Mouse (Mus musculus) G1E (cell line): Measurements from ENCODE around the gene Pgf. TPM values are rescaled to one million over a fixed set of nuclear protein-coding genes. Genes with fewer than 3 reads are reported as not detected.

Source experiments
- ATAC-seq: 2 replicates; pipeline ENCODE4 v1.8.0; 2016; ENCODE audit warnings: mild to moderate bottlenecking; ENCODE audit not compliant: insufficient number of reproducible peaks, poor library complexity, low FRiP score, severe bottlenecking; ENCODE audit errors: extremely low read depth
- DNase-seq: peaks from one replicate; pipeline ENCODE4 v3.0.0; 2012; ENCODE audit warnings: low spot score
- H3K27me3 ChIP-seq: 2 replicates; pipeline ENCODE4 v1.6.1; 2012; ENCODE audit warnings: mild to moderate bottlenecking, low read length, inconsistent platforms; ENCODE audit not compliant: insufficient read depth
- H3K36me3 ChIP-seq: replicated peaks from 2 replicates; pipeline ENCODE3; 2012; ENCODE audit warnings: mild to moderate bottlenecking, inconsistent platforms
- H3K4me1 ChIP-seq: 2 replicates; pipeline ENCODE4 v1.6.1; 2012; ENCODE audit warnings: low read depth, low read length, inconsistent platforms, mixed read lengths; ENCODE audit not compliant: insufficient read depth
- H3K4me3 ChIP-seq: 2 replicates; pipeline ENCODE4 v1.5.1; 2012; ENCODE audit warnings: low read depth, mild to moderate bottlenecking, inconsistent platforms, low read length, moderate library complexity, mixed read lengths
- H3K9me3 ChIP-seq: replicated peaks from 2 replicates; pipeline ENCODE4 v1.6.1; 2012; ENCODE audit warnings: inconsistent platforms
- CTCF ChIP-seq: IDR thresholded peaks from 2 replicates; pipeline ENCODE4 v1.5.1; 2012; ENCODE audit warnings: low read depth, low read length, inconsistent platforms, mixed read lengths
- GATA1 ChIP-seq: IDR thresholded peaks from 2 replicates; pipeline ENCODE4 v1.6.1; 2012; ENCODE audit warnings: borderline replicate concordance, low read length, inconsistent platforms, mixed read lengths
- GATA2 ChIP-seq: IDR thresholded peaks from 2 replicates; pipeline ENCODE4 v1.6.1; 2012; ENCODE audit warnings: low read depth, low read length, inconsistent platforms, borderline replicate concordance
- POLR2AphosphoS5 ChIP-seq: IDR thresholded peaks from 2 replicates; pipeline ENCODE4 v1.6.1; 2012; ENCODE audit warnings: low read depth, low read length, inconsistent platforms; ENCODE audit not compliant: insufficient replicate concordance
- TAL1 ChIP-seq: conservative IDR thresholded peaks from 2 replicates; pipeline ENCODE4 v1.6.1; 2012; ENCODE audit warnings: low read depth, low read length, inconsistent platforms, mixed read lengths
- polyA plus RNA-seq: library from polyadenylated mRNA; stranded (reverse); fragments of >175 nt; gene quantifications from 2 replicates; pipeline ENCODE4 v1.2.3, GENCODE M21; 2012
- total RNA-seq, 2 experiments: library from RNA; stranded (forward) in 1 of 2; stranded (reverse) in 1 of 2; fragments of 200-1000 nt in 1 of 2; fragments of >200 nt in 1 of 2; fragmentation: Nextera tagmentation in 1 of 2; gene quantifications; 2 replicates each; pipeline ENCODE4 v1.2.3; 2014 to 2017

Pgf gene
- total and polyA plus RNA-seq, 3 experiments: 2.1 TPM; not detected in 2

- TF ChIP-seq CTCF: peak; percentile 95
- no peak for TF ChIP-seq POLR2AphosphoS5
- DNase-seq (peak; percentile 79), ATAC-seq (peak; percentile 59; the same call in 1 of the 2 replicates)
- peaks cover 76% of the 10 kb centered on the region for H3K27me3 ChIP-seq
- H3K4me3 ChIP-seq: no peak overlapping the region
- H3K4me1 ChIP-seq: peaks cover 6% of the 10 kb centered on the region
- H3K9me3 ChIP-seq: no peaks in the 10 kb centered on the region
- H3K36me3 ChIP-seq: no peaks in the 10 kb centered on the region
Observed at GRCm38 (mm10) chr12:85169117-85169858, 8.3 kb downstream of the Pgf start.

- peaks cover 59% of the 10 kb centered on the region for H3K27me3 ChIP-seq
- H3K4me3 ChIP-seq: no peak overlapping the region
- no peak for TF ChIP-seq CTCF
- no peak for TF ChIP-seq TAL1
- no peak for TF ChIP-seq POLR2AphosphoS5
- no peak for TF ChIP-seq GATA2
- TF ChIP-seq GATA1: no peak
- no peaks in the 10 kb centered on the region for H3K36me3 ChIP-seq
- DNase-seq: no peak
- no peak for ATAC-seq
- peaks cover 6% of the 10 kb centered on the region for H3K4me1 ChIP-seq
- no peaks in the 10 kb centered on the region for H3K9me3 ChIP-seq
Observed at GRCm38 (mm10) chr12:85166631-85167030, 11.0 kb downstream of the Pgf start.

- no peak for ATAC-seq
- H3K9me3 ChIP-seq: no peaks in the 10 kb centered on the region
- H3K4me1 ChIP-seq: peaks cover 6% of the 10 kb centered on the region
- TF ChIP-seq CTCF (no peak), TAL1 (no peak), POLR2AphosphoS5 (no peak), GATA2 (no peak), GATA1 (no peak)
- H3K27me3 ChIP-seq: peaks cover 50% of the 10 kb centered on the region
- H3K4me3 ChIP-seq: no peak overlapping the region
- no peak for DNase-seq
- no peaks in the 10 kb centered on the region for H3K36me3 ChIP-seq
Observed at GRCm38 (mm10) chr12:85164996-85165395, 12.6 kb downstream of the Pgf start.

- TF ChIP-seq CTCF (no peak), GATA1 (no peak), POLR2AphosphoS5 (no peak), TAL1 (no peak), GATA2 (no peak)
- Histone ChIP-seq H3K36me3 (no peaks in the 10 kb centered on the region), H3K9me3 (no peaks in the 10 kb centered on the region), H3K27me3 (peaks cover 39% of the 10 kb centered on the region), H3K4me1 (no peaks in the 10 kb centered on the region; the same call in 1 of the 2 replicates), H3K4me3 (no peak overlapping the region)
- ATAC-seq (no peak), DNase-seq (no peak)
Observed at GRCm38 (mm10) chr12:85159592-85159991, 18.0 kb downstream of the Pgf start.

- TF ChIP-seq GATA1 (no peak), TAL1 (no peak), POLR2AphosphoS5 (no peak), GATA2 (no peak)
- DNase-seq (no peak), ATAC-seq (no peak)
- H3K36me3 ChIP-seq: no peaks in the 10 kb centered on the region
- H3K9me3 ChIP-seq: no peaks in the 10 kb centered on the region
- H3K4me1 ChIP-seq: no peaks in the 10 kb centered on the region; the same call in 1 of the 2 replicates
- peaks cover 41% of the 10 kb centered on the region for H3K27me3 ChIP-seq
- H3K4me3 ChIP-seq: no peak overlapping the region
Observed at GRCm38 (mm10) chr12:85158801-85159200, 18.8 kb downstream of the Pgf start.

GRCm38 (mm10) chr12:85157797-85158460 lies 19.7 kb downstream of the Pgf start:
- no peak for DNase-seq
- Histone ChIP-seq H3K4me3 (no peak overlapping the region), H3K27me3 (peaks cover 43% of the 10 kb centered on the region), H3K9me3 (no peaks in the 10 kb centered on the region), H3K4me1 (no peaks in the 10 kb centered on the region; the same call in 1 of the 2 replicates), H3K36me3 (no peaks in the 10 kb centered on the region)
- no peak for ATAC-seq
- TF ChIP-seq TAL1 (no peak), POLR2AphosphoS5 (no peak), GATA1 (no peak), CTCF (no peak), GATA2 (no peak)
